In genomic region chr5:91564054-91564453, GRCm38 (mm10) we compare ENCODE assay signal across 9 mouse cellular contexts. TPM values are rescaled to one million over a fixed set of nuclear protein-coding genes. Genes with fewer than 3 reads are reported as not detected.
DNase-seq lines count a peak whose midpoint lies in the region; ATAC-seq lines count a peak whose summit lies in the region.
"Had no signal": no experiment of that assay in that cellular context is flagged by ENCODE, and none has a peak within 500 bp of the region (broad histone marks: within the 10 kb centered on the region; RNA-seq: fewer than 3 reads in every experiment).

No protein-coding gene starts in this region.

- H3K36me3 ChIP-seq in forebrain, embryonic 14.5 days (ENCODE audit: control insufficient read depth, insufficient read depth, low read length): no peaks in the 10 kb centered on the region
- H3K36me3 ChIP-seq in forebrain, embryonic 13.5 days (ENCODE audit: poor library complexity, severe bottlenecking): no peaks in the 10 kb centered on the region
- H3K36me3 ChIP-seq in midbrain, embryonic 15.5 days (replicated peaks): no peaks in the 10 kb centered on the region

- H3K4me1 ChIP-seq in forebrain, embryonic 14.5 days (ENCODE audit: control insufficient read depth, insufficient read depth, low read length): no peaks in the 10 kb centered on the region
- H3K4me1 ChIP-seq in forebrain, embryonic 13.5 days: no peaks in the 10 kb centered on the region
- no peaks in the 10 kb centered on the region for H3K4me1 ChIP-seq in midbrain, embryonic 15.5 days

- no peak overlapping the region for H3K4me3 ChIP-seq in forebrain, embryonic 14.5 days (ENCODE audit: low read depth, low read length)
- H3K4me3 ChIP-seq in forebrain, embryonic 13.5 days: no peak overlapping the region
- H3K4me3 ChIP-seq in midbrain, embryonic 15.5 days: no peak overlapping the region

- no peak overlapping the region for H3K27ac ChIP-seq in forebrain, embryonic 14.5 days (ENCODE audit: low read depth, low read length)
- no peak overlapping the region for H3K27ac ChIP-seq in forebrain, embryonic 13.5 days
- H3K27ac ChIP-seq in midbrain, embryonic 15.5 days: no peak overlapping the region

- no peak overlapping the region for H3K9ac ChIP-seq in forebrain, embryonic 14.5 days (ENCODE audit: low read length)
- H3K9ac ChIP-seq in forebrain, embryonic 13.5 days: no peak overlapping the region
- no peak overlapping the region for H3K9ac ChIP-seq in midbrain, embryonic 15.5 days

- no peak for ATAC-seq in forebrain, embryonic 14.5 days
- ATAC-seq in forebrain, embryonic 13.5 days: no peak
- ATAC-seq in hematopoietic stem cell, adult 5-6 weeks (replicated peaks in 1 of 2; ENCODE audit: insufficient read depth in 1 of 2, low FRiP score in 2 of 2, low TSS enrichment in 1 of 2, low read depth in 1 of 2, poor library complexity in 2 of 2, severe bottlenecking in 2 of 2): 0 out of 4 replicates have a peak, but pooled peaks have one; percentile 25 to 42
- ATAC-seq in midbrain, embryonic 15.5 days (replicated peaks): no peak

- H3K9me3 ChIP-seq in forebrain, embryonic 14.5 days (replicated peaks; ENCODE audit: control insufficient read depth, low read length): no peaks in the 10 kb centered on the region
- no peaks in the 10 kb centered on the region for H3K9me3 ChIP-seq in forebrain, embryonic 13.5 days (replicated peaks)
- no peaks in the 10 kb centered on the region for H3K9me3 ChIP-seq in midbrain, embryonic 15.5 days

- H3K4me2 ChIP-seq in forebrain, embryonic 14.5 days (ENCODE audit: low read length): no peak overlapping the region
- no peak overlapping the region for H3K4me2 ChIP-seq in forebrain, embryonic 13.5 days
- no peak overlapping the region for H3K4me2 ChIP-seq in midbrain, embryonic 15.5 days

- DNase-seq in forebrain, embryonic 14.5 days (ENCODE audit: low spot score): peak; percentile 34
- DNase-seq in left cerebral cortex, postnatal 4 days: peak; percentile 13
- DNase-seq in left cerebral cortex, adult 8-10 months (ENCODE audit: low spot score in 2 of 2): no peak
- DNase-seq in adrenal gland, postnatal 36 days: peak; percentile 24 to 44
- no peak for DNase-seq in retina, postnatal 1 day
- DNase-seq: thymus, postnatal 14 days had no signal

- H3K27me3 ChIP-seq in forebrain, embryonic 14.5 days (replicated peaks; ENCODE audit: control insufficient read depth, insufficient read depth, low read length): no peaks in the 10 kb centered on the region
- no peaks in the 10 kb centered on the region for H3K27me3 ChIP-seq in forebrain, embryonic 13.5 days
- no peaks in the 10 kb centered on the region for H3K27me3 ChIP-seq in midbrain, embryonic 15.5 days (replicated peaks)

- WGBS in forebrain, embryonic 14.5 days: 63% methylated on average over 3 of the region's 3 CpGs
- WGBS in forebrain, embryonic 13.5 days: 78% methylated on average over 3 of the region's 3 CpGs
- 76% methylated on average over 3 of the region's 3 CpGs for WGBS in midbrain, embryonic 15.5 days

- intact Hi-C loops in left cerebral cortex, postnatal 4 days (cut with DNase I): no loop called here

RNA-seq across cellular contexts. Expression of gene Parm1, which starts 46.6 kb away (rescaled TPM):
- 3.1 and 4.0 TPM in 2 replicates for polyA plus RNA-seq in forebrain, embryonic 14.5 days (2014; fragmentation: Nextera tagmentation; extraction: Ambion mirVana)
- 3.2 TPM in 2 replicates for polyA plus RNA-seq in forebrain, embryonic 13.5 days (2015; fragmentation: Nextera tagmentation; extraction: Ambion mirVana)
- 10 to 100 TPM; 10.6 to 14.9 TPM for total RNA-seq in left cerebral cortex, postnatal 4 days (2021)
- total RNA-seq in left cerebral cortex, adult 8-10 months (2022): 10 to 100 TPM; 36.5 to 42.4 (median 39.2) TPM
- total RNA-seq in adrenal gland, postnatal 36 days (2021): 100 to 1,000 TPM; 113 to 127 TPM
- total RNA-seq in hematopoietic stem cell, adult 5-6 weeks (2017): 0.99 and 1.5 TPM in 2 replicates
- 6.2 and 6.6 TPM in 2 replicates for polyA plus RNA-seq in midbrain, embryonic 15.5 days (2015; fragmentation: Nextera tagmentation; extraction: Ambion mirVana)

Comparison
In these comparisons a context has a peak if more than half of its experiments do, and no peak if none do; other contexts are left out.
1. DNase-seq: peak in forebrain, embryonic 14.5 days (single experiment), left cerebral cortex, postnatal 4 days (single experiment) and adrenal gland, postnatal 36 days (2 of 2); none in left cerebral cortex, adult 8-10 months (0 of 2) and retina, postnatal 1 day (single experiment).
2. ATAC-seq: peak in hematopoietic stem cell, adult 5-6 weeks (2 of 2); none in forebrain, embryonic 14.5 days (single experiment), forebrain, embryonic 13.5 days (single experiment) and midbrain, embryonic 15.5 days (single experiment).